Mouse (Mus musculus) G1E (cell line): ENCODE results near the gene Cant1.

Experiments used
- CTCF ChIP-seq: IDR thresholded peaks from 2 replicates; pipeline ENCODE4 v1.5.1; 2012; ENCODE audit warnings: low read depth, low read length, inconsistent platforms, mixed read lengths
- GATA1 ChIP-seq: IDR thresholded peaks from 2 replicates; pipeline ENCODE4 v1.6.1; 2012; ENCODE audit warnings: borderline replicate concordance, low read length, inconsistent platforms, mixed read lengths
- TAL1 ChIP-seq: conservative IDR thresholded peaks from 2 replicates; pipeline ENCODE4 v1.6.1; 2012; ENCODE audit warnings: low read depth, low read length, inconsistent platforms, mixed read lengths

GRCm38 (mm10) chr11:118403183-118403582 is 15.7 kb downstream of the Cant1 start:
- TF ChIP-seq GATA1 (no peak), CTCF (no peak), TAL1 (no peak)
